Mouse (Mus musculus) hematopoietic stem cell, adult 5-6 weeks (primary cell): ENCODE data around the gene Gm17428. TPM values are rescaled to one million over a fixed set of nuclear protein-coding genes. Genes with fewer than 3 reads are reported as not detected.
"Not testable (repeated sequence)": the region's sequence is repeated elsewhere in the genome, so short reads cannot be mapped to it uniquely, and the experiment has no call there.

ENCODE experiments used
- ATAC-seq, 2 experiments: fragments of 125-278 bp in 1 of 2; replicated peaks in 1 of 2; 2 replicates each; pipeline ENCODE4 v1.8.0; 2016 to 2017; ENCODE audit warnings: inconsistent platforms in 2 of 2, mild to moderate bottlenecking in 2 of 2, moderate number of reproducible peaks in 2 of 2, low read depth in 1 of 2, moderate TSS enrichment in 1 of 2; ENCODE audit not compliant: low FRiP score in 2 of 2, poor library complexity in 2 of 2, severe bottlenecking in 2 of 2, insufficient read depth in 1 of 2, low TSS enrichment in 1 of 2
- total RNA-seq: library from RNA; stranded (forward); fragments of 172-1452, 232-1000 nt; gene quantifications from 2 replicates; pipeline ENCODE4 v1.2.3, GENCODE M21; 2017

The Gm17428 gene
- total RNA-seq, 1 experiment from 2014 or later = not detected

- ATAC-seq = no peak
Measured at GRCm38 (mm10) chr14:54966320-54966977, 10.3 kb upstream of the Gm17428 start, which contains the start of gene Myh6. Gene Myh6 (minus strand): TSS chr14:54966927.

- no peak for ATAC-seq
Measured at GRCm38 (mm10) chr14:54967874-54968273, 8.9 kb upstream of the Gm17428 start.

- ATAC-seq = no peak
Measured at GRCm38 (mm10) chr14:54968344-54968743, 8.4 kb upstream of the Gm17428 start.

GRCm38 (mm10) chr14:54972786-54973185, 3.9 kb upstream of the Gm17428 start:
- ATAC-seq = not testable (repeated sequence)

- no peak for ATAC-seq
Measured at GRCm38 (mm10) chr14:54974068-54974791, 2.5 kb upstream of the Gm17428 start.

GRCm38 (mm10) chr14:54978664-54979063, 1.9 kb downstream of the Gm17428 start:
- no peak for ATAC-seq

GRCm38 (mm10) chr14:54981934-54982333, 5.2 kb downstream of the Gm17428 start:
- ATAC-seq = no peak

GRCm38 (mm10) chr14:54988350-54988874, 11.7 kb downstream of the Gm17428 start:
- not testable (repeated sequence) for ATAC-seq

GRCm38 (mm10) chr14:54988882-54989281, 12.1 kb downstream of the Gm17428 start:
- no peak for ATAC-seq

- ATAC-seq = no peak
Measured at GRCm38 (mm10) chr14:54989886-54990441, 13.2 kb downstream of the Gm17428 start.

GRCm38 (mm10) chr14:54992196-54992595, 15.5 kb downstream of the Gm17428 start:
- ATAC-seq = no peak

GRCm38 (mm10) chr14:54993636-54994035, 16.9 kb downstream of the Gm17428 start:
- no peak for ATAC-seq

GRCm38 (mm10) chr14:54994136-54994868, 17.6 kb downstream of the Gm17428 start, which contains the start of gene Myh7:
Gene Myh7 (minus strand): TSS chr14:54994626.
- no peak for ATAC-seq

- no peak for ATAC-seq
Measured at GRCm38 (mm10) chr14:54994869-54995186, 18.1 kb downstream of the Gm17428 start.

GRCm38 (mm10) chr14:54995457-54996138, 18.9 kb downstream of the Gm17428 start:
- no peak for ATAC-seq

GRCm38 (mm10) chr14:54996793-54997192, 20.1 kb downstream of the Gm17428 start:
- no peak for ATAC-seq

- no peak for ATAC-seq
Measured at GRCm38 (mm10) chr14:54997297-54997696, 20.6 kb downstream of the Gm17428 start.
